ENCODE assay signal across 21 mouse cellular contexts in the genomic region with DNA sequence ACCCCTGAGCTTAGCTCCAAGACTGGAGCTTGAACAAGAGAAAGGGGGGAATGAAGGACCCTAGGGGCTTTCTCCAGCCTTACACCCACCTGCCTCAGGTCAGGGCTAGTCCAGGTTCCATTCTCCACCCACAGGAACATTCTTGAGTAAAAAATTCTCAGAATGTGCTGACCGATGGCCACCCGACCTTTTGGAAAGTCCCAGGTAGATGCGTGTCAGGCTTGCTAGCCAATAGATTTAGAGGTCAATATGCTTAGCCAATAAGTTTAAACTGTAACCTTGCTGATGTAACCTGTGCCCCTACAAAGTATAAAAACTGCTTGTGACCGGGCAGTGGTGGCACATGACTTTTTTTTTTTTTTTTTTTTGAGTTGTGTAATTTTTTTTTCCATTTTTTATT. TPM values are rescaled to one million over a fixed set of nuclear protein-coding genes. Genes with fewer than 3 reads are reported as not detected.
DNase-seq lines count a peak whose midpoint lies in the region; ATAC-seq and TF ChIP-seq lines count a peak whose summit lies in the region.
"Had no signal": no experiment of that assay in that cellular context is flagged by ENCODE, and none has a peak within 500 bp of the region (broad histone marks: within the 10 kb centered on the region; RNA-seq: fewer than 3 reads in every experiment).

No protein-coding gene starts in this region.

- no peak overlapping the region for H3K4me2 ChIP-seq in liver, embryonic 11.5 days
- H3K4me2 ChIP-seq: embryonic facial prominence, embryonic 12.5 days; forebrain, embryonic 13.5 days; forebrain, embryonic 15.5 days had no signal

- H3K36me3 ChIP-seq in kidney, adult 2 months (ENCODE audit: control insufficient read depth, insufficient read depth, low read length): no peaks in the 10 kb centered on the region
- no peaks in the 10 kb centered on the region for H3K36me3 ChIP-seq in liver, adult 2 months (ENCODE audit: control insufficient read depth, insufficient read depth, low read length)
- no peaks in the 10 kb centered on the region for H3K36me3 ChIP-seq in liver, embryonic 11.5 days (ENCODE audit: control insufficient read depth, insufficient read depth, low read length)
- H3K36me3 ChIP-seq: embryonic facial prominence, embryonic 10.5 days; embryonic facial prominence, embryonic 12.5 days; forebrain, embryonic 15.5 days; G1E had no signal

- ATAC-seq in liver, embryonic 11.5 days (replicated peaks; ENCODE audit: low FRiP score): no peak
- ATAC-seq: activated CD4-positive, CD25-positive, alpha-beta regulatory T cell, adult 4 months; forebrain, embryonic 13.5 days; forebrain, embryonic 15.5 days; forebrain, postnatal 0 days; Patski had no signal

- no peaks in the 10 kb centered on the region for H3K79me2 ChIP-seq in liver, adult 2 months (ENCODE audit: control insufficient read depth, insufficient read depth, low read length)

- H3K9me3 ChIP-seq in liver, embryonic 11.5 days (ENCODE audit: control insufficient read depth, low read length): no peaks in the 10 kb centered on the region
- H3K9me3 ChIP-seq: embryonic facial prominence, embryonic 12.5 days; forebrain, embryonic 13.5 days; forebrain, embryonic 15.5 days; G1E had no signal

- intact Hi-C loops in left cerebral cortex, postnatal 36 days (cut with DNase I): no loop called here

- TF ChIP-seq POLR2A in kidney, adult 2 months (IDR thresholded peaks at IDR 0.05; ENCODE audit: low read depth, low read length): no peak
- TF ChIP-seq POLR2A in liver, adult 2 months (IDR thresholded peaks at IDR 0.05; ENCODE audit: extremely low read depth, insufficient read depth, low read length): no peak

- no peaks in the 10 kb centered on the region for H3K27me3 ChIP-seq in kidney, adult 2 months (replicated peaks; ENCODE audit: control insufficient read depth, insufficient read depth, low read length)
- no peaks in the 10 kb centered on the region for H3K27me3 ChIP-seq in liver, adult 2 months (ENCODE audit: control insufficient read depth, insufficient read depth, low read length)
- H3K27me3 ChIP-seq in liver, embryonic 11.5 days (replicated peaks; ENCODE audit: control insufficient read depth, insufficient read depth, low read length): no peaks in the 10 kb centered on the region
- H3K27me3 ChIP-seq: embryonic facial prominence, embryonic 12.5 days; forebrain, embryonic 15.5 days had no signal

- no peak overlapping the region for H3K9ac ChIP-seq in liver, adult 2 months (ENCODE audit: low read depth, low read length)
- H3K9ac ChIP-seq in liver, embryonic 11.5 days (ENCODE audit: low read depth, low read length): no peak overlapping the region
- H3K9ac ChIP-seq: embryonic facial prominence, embryonic 12.5 days; forebrain, embryonic 13.5 days; forebrain, embryonic 15.5 days; forebrain, postnatal 0 days had no signal

- peak; percentile 47 for DNase-seq in kidney, adult 2 months
- no peak for DNase-seq in kidney, postnatal 14 days
- peak; percentile 73 for DNase-seq in liver, adult 2 months (ENCODE audit: extremely low read depth, low read depth, low spot score)
- DNase-seq in liver, embryonic 11.5 days (ENCODE audit: low spot score): no peak
- no peak for DNase-seq in left cerebral cortex, postnatal 36 days (ENCODE audit: low spot score in 2 of 2)
- DNase-seq: adrenal gland, adult 8-10 months; adrenal gland, postnatal 14 days; adrenal gland, postnatal 36 days; cerebellum, adult 11-12 months; cerebellum, adult 2 months; cerebellum, adult 9-10 months; cerebellum, postnatal 10 days; cerebellum, postnatal 25 days; forebrain, postnatal 0 days had no signal

- no peak for TF ChIP-seq CTCF in kidney, adult 2 months (conservative IDR thresholded peaks at IDR 0.05; ENCODE audit: insufficient read depth, insufficient read length, low read depth, low read length)
- TF ChIP-seq CTCF in liver, adult 2 months (IDR thresholded peaks at IDR 0.05; ENCODE audit: low read depth, low read length): no peak

- no peak overlapping the region for H3K27ac ChIP-seq in kidney, adult 2 months (ENCODE audit: insufficient read depth, low read depth, low read length)
- H3K27ac ChIP-seq in liver, adult 2 months (replicated peaks; ENCODE audit: insufficient read depth, low read depth, low read length): no peak overlapping the region
- no peak overlapping the region for H3K27ac ChIP-seq in liver, embryonic 11.5 days (ENCODE audit: low read depth, low read length)
- H3K27ac ChIP-seq: embryonic facial prominence, embryonic 10.5 days; embryonic facial prominence, embryonic 12.5 days; forebrain, embryonic 13.5 days; forebrain, embryonic 15.5 days had no signal

- no peak overlapping the region for H3K4me3 ChIP-seq in kidney, adult 2 months (ENCODE audit: insufficient read depth, low read depth, low read length)
- H3K4me3 ChIP-seq in liver, adult 2 months (ENCODE audit: insufficient read depth, low read depth, low read length): no peak overlapping the region
- H3K4me3 ChIP-seq in liver, embryonic 11.5 days (ENCODE audit: low read depth, low read length): no peak overlapping the region
- H3K4me3 ChIP-seq: embryonic facial prominence, embryonic 10.5 days; embryonic facial prominence, embryonic 12.5 days; forebrain, embryonic 13.5 days; forebrain, embryonic 15.5 days had no signal

- WGBS in kidney, adult 2 months: 54% methylated on average over 4 of the region's 4 CpGs
- 16% methylated on average over 4 of the region's 4 CpGs for WGBS in liver, adult 2 months
- 85% methylated on average over 4 of the region's 4 CpGs for WGBS in liver, embryonic 11.5 days

- no peaks in the 10 kb centered on the region for H3K4me1 ChIP-seq in kidney, adult 2 months (ENCODE audit: control insufficient read depth, insufficient read depth, low read length)
- H3K4me1 ChIP-seq in liver, adult 2 months (ENCODE audit: control insufficient read depth, insufficient read depth, low read length): no peaks in the 10 kb centered on the region
- 0 out of 2 replicates have a peak, but pooled peaks cover 2% of the 10 kb centered on the region for H3K4me1 ChIP-seq in liver, embryonic 11.5 days (replicated peaks; ENCODE audit: control insufficient read depth, insufficient read depth, low read length)
- H3K4me1 ChIP-seq: embryonic facial prominence, embryonic 12.5 days; forebrain, embryonic 13.5 days; forebrain, embryonic 15.5 days had no signal

RNA-seq across cellular contexts. Expression of a gene that starts 5.2 kb away (rescaled TPM):
- polyA plus RNA-seq in kidney, adult 2 months (2012; rRNA removed): 26.4 and 36.1 TPM in 2 replicates
- total RNA-seq in liver, adult 2 months (2014; rRNA removed): 4.4 and 5.3 TPM in 2 replicates
- 6.3 and 7.1 TPM in 2 replicates for polyA plus RNA-seq in liver, adult 2 months (2012; rRNA removed)
- 1.9 and 2.6 TPM in 2 replicates for polyA plus RNA-seq in liver, embryonic 11.5 days (2014; fragmentation: Nextera tagmentation; extraction: Ambion mirVana)
- 10 to 100 TPM; 34.8 to 36.4 TPM for total RNA-seq in left cerebral cortex, postnatal 36 days (2021)

RNA-seq across cellular contexts. Expression of a gene that starts 49.0 kb away (rescaled TPM):
- polyA plus RNA-seq in kidney, adult 2 months (2012; rRNA removed): 28.8 and 43.7 TPM in 2 replicates
- total RNA-seq in liver, adult 2 months (2014; rRNA removed): 57.8 and 67.9 TPM in 2 replicates
- 19.3 and 29.3 TPM in 2 replicates for polyA plus RNA-seq in liver, adult 2 months (2012; rRNA removed)
- polyA plus RNA-seq in liver, embryonic 11.5 days (2014; fragmentation: Nextera tagmentation; extraction: Ambion mirVana): 26.0 and 29.3 TPM in 2 replicates
- 10 to 100 TPM; 24.4 to 25.7 TPM for total RNA-seq in left cerebral cortex, postnatal 36 days (2021)
- polyA plus RNA-seq: G1E had no signal

Comparison
In these comparisons a context has a peak if more than half of its experiments do, and no peak if none do; other contexts are left out.
1. DNase-seq: peak in kidney, adult 2 months (single experiment) and liver, adult 2 months (single experiment); none in kidney, postnatal 14 days (single experiment), liver, embryonic 11.5 days (single experiment) and left cerebral cortex, postnatal 36 days (0 of 2).